Mouse (Mus musculus) brain, adult 2 months (tissue): ENCODE results near the gene Gusb.
A peak's percentile ranks its signal among the peaks of the same experiment; 100 is the strongest.

Source experiments
- DNase-seq: peaks from one replicate; pipeline ENCODE4 v3.0.0; 2011; ENCODE audit warnings: low read depth, low spot score

Gene Gusb

DNA sequence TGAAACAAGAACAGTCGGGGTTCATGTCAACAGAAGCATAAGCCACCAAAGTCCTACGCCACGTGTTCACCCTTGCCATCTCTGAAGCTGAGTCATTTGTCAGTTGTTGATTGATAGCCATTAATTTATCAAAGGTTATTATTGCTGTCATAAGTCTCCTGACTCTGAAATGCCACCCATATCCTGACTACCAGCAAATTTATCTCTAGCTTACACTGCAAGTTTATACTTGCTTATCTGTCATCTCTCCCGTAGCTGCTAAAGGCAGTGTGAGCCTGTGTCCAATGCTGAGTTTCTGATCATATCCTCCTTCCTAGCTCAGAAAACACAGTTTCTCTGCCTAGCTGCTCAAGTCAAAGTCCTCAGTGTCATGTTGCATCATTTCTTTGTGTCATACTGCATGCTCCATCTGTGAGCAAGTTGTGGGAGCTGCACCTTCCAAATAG is 28.0 kb downstream of the Gusb start:
- DNase-seq = no peak

DNA sequence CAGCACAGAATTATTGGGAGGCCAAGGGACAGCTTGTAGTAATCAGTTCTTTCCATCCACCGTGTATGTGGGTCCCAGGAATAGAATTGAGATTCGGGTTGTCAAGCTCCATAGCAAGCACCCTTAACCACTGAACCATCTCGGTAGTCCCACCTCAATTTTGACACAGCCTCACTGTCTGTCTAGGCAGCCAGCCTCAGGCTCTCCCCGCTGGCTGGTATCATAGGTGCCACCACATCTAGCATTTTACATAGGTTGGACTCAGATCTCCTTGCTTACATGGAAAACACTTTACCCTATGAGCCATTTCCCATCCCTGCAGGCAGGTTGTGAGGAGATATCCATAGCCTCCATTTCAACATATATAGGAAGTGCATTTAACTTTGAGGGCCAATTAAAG is 28.5 kb downstream of the Gusb start:
- DNase-seq = no peak

DNA sequence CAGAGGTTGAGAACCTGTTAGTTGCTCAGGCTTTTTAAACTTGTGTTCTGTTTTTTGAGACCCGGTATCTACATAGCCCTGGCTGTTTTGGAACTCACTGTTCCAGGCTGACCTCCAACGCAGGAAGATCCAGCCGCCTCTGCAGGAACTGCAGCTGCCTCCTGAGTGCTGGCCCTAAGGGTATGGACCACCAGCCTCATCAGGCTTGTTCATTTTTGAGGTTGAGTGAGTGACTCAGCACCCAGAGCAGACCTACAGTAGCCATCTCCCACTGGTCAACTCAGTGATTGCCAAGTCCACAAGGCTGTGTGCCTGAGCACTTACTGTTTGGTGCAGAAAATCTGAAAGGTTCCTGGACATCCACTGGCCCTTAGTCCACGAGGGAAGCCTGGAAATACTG is 31.4 kb downstream of the Gusb start:
- DNase-seq = no peak

DNA sequence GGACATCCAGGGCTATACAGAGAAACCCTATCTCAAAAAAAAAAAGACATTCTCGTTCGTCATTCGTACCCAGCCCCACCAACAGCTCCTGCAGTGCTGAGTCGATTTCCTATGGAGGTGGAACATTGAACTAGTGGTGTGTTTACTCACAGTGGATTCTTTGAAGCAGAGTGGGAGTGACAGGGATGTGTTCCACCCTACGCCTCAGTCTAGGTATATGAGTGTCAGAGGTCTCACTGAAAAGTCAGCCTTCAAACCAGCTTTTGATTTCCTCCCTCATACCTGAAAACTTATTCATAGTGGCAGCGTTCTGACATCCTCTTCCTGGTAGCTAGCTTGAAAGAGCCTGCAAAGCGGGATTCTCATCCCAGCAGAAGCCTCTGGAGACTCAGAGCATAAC is 34.4 kb downstream of the Gusb start:
- DNase-seq = peak; percentile 10

DNA sequence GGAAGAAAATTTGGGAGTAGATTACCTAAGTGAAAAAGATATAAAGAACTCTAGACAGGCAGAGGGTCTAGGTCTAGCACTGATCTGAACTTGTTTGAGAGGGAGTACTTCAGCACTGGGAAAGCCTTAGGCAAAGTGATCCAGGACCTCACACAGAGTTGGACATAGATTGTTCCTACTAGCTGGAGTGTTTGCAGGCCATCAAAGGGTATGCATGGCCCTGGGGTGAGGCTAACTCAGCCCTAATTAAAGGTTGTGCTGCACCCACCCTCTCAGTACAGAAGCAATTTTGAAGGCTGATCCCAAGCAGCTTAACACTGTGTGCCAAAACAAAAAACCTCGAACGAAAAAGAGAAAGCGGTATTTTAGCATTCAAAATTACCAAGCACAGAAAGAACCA is 36.4 kb downstream of the Gusb start:
- DNase-seq = no peak

DNA sequence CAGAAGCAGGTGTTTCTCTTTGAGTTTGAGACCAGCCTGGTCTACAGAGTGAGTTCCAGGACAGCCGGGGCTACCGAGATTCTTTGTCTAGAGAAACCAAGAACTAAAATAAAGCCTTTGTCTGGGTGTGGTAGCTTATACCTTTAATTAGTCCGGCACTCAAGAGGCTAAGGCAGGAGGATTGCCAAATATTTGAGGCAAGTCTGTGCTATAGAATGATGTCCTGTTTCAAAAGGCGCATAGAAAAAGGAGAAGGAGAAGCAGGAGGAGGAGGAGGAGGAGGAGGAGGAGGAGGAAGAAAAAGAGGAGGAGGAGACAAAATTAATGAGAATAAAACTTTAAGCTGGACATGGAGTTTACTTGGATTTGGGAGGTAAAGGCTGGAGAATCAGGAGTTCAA is 39.6 kb downstream of the Gusb start:
- DNase-seq = no peak

DNA sequence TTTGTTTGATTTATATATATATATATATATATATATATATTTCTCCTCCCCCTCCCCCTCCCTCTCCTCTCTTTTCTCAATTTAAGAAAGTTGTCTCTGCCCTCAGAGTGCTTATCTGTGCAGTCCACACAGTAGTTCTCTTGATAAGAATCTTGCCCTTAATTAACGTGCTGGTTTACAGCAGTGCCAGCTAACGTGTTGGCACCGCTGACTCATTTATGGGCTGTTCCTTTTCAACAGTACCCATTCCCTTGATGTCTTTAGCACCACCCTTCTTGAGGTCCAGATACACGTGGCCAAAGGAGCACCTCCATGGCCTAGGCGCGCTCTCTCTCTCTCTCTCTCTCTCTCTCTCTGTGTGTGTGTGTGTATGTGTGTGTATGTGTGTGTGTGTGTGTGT is 47.1 kb downstream of the Gusb start:
- DNase-seq = no peak

DNA sequence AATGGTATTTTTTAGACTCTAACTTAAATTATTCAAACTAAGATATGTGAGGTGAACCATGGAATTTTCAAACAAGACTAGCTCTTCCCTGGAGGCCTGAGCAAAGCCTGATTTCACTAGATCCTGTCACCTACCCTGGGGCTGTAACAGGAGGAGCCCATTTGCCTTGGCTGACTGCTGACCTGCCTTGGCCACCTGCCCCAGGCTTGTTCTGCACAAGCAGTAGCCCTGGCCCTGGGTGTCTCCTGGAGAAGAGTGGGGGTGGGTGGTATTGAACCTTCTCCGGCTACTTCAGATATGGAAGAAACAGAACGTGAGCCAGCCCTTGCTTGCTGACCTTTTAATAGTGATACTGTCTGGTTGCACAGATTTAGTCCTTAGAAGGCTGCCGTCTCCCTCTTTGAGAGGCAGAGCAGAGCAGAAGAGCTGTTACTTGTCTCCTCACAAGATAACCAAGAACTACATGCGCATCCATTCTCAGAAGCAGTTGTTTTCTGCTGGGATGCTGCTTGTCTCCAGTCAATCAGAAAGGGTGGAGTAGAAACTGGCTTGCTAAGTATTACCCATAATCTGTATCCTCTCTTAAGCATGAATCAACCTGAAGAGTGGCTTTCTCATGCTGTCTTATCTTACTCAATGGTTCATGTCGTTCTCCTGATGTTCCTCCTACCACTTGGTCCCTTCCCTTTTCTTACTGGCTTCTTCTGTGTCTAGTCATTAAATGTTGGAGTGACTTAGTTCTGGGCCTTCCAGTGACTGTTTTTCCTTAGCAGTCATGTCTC is 48.2 kb downstream of the Gusb start:
- DNase-seq = peak; percentile 47

DNA sequence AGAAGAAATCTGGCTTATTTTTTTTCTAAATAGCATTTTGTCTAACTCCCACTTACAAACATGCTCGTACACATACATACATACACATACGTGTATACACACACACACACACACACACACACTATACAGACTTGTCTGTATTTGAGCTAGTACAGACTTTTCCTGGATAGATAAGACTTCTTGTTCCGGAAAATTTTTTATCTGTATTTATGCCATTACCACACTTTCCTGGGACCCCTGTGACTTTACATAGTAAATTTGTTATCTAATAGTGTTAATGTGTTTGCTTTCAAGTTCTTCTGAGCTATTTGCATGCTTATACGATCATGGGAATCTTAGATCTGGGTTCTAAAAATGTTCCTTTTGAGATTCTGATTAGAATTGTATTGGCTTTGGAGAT is 50.7 kb downstream of the Gusb start:
- no peak for DNase-seq

DNA sequence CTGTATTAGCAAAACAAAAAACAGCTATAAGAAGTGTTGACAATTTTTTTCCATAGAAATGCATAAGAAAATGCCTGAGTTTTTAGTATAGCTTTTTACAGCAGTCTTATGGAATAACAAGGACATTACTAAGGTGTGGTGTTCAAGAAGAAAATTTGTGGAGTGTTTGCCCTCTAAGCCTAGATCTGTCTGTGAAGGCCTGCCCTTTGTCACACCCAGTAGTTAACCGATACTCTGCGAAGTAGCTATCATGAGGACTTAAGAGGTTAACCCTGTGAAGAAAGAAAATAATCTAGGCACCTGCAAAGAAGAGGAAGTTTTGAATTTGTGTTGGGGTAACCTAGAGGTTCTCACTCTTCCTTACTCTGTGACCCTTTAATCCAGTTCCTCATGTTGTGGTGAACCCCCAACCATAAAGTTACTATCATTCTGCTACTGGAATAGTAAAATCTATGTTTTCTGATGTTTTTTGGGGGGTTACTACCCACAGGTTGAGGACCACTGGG is 55.3 kb downstream of the Gusb start:
- DNase-seq = no peak

DNA sequence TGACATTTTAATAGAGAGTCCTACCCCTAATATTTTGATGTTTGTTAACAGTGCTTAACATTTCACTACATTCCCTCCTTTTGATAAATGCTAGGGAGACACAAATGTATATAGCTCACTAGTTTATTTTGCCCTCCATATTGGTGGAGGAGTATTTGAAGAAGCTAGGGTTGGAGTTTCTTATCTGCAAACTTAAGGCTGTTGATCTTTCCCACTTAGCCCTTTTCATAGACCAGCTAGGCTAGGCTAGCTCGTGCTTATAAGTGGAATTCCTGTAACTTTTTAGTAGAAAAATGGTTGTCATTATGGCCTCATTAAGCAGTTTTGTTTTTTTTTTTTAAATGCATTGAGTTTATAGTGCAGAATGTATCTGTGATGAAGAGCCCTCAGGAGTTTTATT is 59.4 kb downstream of the Gusb start:
- DNase-seq = no peak

DNA sequence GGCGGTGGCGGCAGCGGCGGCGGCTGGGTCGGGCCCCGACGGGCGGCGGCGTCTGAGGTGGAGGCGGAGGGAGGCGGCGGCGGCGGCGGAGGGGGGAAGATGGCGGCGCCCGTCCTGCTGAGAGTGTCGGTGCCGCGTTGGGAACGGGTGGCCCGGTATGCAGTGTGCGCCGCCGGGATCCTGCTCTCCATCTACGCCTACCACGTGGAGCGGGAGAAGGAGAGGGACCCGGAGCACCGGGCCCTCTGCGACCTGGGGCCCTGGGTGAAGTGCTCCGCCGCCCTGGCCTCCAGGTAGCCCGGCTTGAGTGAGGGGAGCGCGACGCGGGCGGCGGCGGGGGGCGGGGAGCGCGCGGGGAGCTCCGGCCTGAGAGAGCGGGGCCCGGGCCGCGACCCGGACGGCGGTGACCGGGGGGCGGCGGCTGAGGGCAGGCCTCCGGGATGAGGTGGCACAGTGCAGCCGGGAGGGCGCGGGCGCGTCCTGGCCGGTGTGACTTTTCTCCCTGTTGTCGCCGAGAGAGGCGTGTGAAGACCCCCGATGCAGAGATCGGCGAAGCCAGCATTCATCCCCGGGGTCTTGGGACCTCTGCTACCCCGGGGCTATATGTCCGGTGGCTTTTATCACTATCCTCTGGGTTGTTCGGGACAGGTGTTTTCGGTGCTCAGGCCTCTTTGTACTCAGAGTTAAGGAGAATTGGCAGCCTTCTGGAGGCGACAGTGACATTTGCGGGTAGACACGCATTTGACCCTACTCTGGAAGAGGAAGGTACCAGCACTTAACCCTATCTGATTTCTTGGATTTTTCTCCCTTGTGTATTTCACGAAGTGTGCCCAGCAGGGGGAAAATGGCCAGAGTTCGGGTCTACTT is 60.5 kb downstream of the Gusb start:
- peak; percentile 21 for DNase-seq

DNA sequence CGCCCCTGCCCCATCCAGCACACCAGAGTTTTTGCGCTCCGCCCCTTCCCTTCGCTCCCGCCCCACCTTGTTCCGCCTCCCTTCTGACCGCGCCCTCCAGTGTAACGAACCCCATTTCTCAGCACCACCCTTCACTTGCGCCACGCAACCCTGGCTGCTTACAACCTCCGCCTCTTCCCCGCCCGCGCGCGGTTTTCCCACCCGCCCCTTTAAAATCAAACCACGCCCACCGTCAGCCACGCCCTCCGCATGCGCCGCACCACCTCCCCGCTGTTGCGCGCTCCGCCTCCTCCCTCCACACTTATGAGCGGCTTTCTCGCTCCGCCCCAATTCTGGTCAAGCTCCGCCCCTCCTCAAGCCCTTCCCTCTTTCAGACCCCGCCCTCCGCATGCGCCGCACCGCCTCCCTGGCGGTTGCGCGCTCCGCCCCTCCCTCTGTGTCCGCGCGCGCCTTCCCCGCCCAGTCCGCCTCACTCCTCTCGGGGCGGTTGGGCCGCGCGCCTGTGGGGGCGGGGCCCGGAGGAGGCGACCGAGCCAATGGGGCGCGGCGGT is 61.3 kb downstream of the Gusb start, which contains the start of gene Vkorc1l1:
Gene Vkorc1l1 (plus strand): TSS at position 476 of the 551 bp plus-strand sequence.
- DNase-seq = peak; percentile 100

DNA sequence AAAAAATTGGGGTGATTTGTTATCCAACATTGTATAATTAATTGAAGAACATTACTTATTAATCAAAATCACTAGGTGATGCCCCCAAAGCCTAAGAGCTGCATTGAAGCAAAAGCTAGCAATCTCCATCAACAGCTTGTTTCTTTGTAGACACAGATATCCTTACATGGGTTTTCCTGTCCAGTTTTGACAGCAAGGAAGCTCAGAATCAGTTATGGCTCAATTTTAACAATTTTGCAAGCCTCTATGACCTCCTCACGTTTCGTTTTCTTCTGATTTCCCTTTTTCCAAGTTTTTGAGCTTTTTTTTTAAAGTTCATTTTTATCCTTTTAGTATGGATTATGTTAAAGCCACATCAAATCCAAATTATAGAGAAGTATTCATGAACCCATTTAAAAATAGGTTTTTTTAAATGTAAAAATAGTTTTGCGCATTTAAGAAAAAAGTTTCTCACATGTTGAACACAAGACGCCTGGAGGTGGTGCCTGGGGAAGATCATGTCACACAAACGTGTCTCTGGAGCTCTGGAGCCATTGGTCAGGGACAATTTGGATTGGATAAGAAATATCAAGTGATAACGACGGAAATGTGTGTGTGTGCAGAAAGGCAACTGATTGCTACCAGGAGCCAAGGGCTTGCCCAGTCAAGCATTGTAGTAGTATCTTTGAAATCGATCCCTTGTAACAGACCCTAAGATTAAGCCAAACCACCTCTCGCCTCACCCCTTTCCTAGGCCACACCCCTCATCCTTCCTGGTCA is 61.9 kb downstream of the Gusb start:
- DNase-seq = no peak

DNA sequence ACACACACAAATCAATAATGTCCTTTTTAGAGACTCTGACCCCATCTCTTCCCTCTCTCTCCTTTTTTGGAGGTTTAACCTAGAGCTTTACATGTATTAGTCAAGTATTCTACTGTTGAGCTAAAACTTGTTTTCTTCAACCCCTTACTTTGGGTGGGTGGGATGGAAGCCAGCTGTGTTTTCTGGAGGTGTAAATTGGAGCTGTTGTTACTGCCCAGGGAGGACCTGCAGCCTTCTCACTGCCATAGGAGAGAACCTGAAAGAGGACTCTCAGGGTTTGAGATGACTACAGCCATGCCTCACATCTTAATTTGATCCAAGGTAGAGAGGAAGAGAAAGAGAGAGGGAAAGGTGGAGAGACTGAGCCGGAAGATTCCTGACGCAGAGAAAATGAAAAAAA is 62.6 kb downstream of the Gusb start:
- DNase-seq = no peak
